Mouse (Mus musculus) olfactory bulb, adult 2 months (tissue): ENCODE data around the gene Gfod1.

Experiments used
- CTCF ChIP-seq: fragments of 200-500 bp; IDR thresholded peaks from 2 replicates; pipeline ENCODE4 v1.5.1; 2012; ENCODE audit warnings: low read depth, mild to moderate bottlenecking, low read length, moderate library complexity; ENCODE audit not compliant: insufficient read depth
- POLR2A ChIP-seq: fragments of 200-500 bp; IDR thresholded peaks from 2 replicates; pipeline ENCODE4 v1.6.1; 2012; ENCODE audit warnings: mild to moderate bottlenecking, low read depth, low read length, moderate library complexity; ENCODE audit not compliant: insufficient read depth

DNA sequence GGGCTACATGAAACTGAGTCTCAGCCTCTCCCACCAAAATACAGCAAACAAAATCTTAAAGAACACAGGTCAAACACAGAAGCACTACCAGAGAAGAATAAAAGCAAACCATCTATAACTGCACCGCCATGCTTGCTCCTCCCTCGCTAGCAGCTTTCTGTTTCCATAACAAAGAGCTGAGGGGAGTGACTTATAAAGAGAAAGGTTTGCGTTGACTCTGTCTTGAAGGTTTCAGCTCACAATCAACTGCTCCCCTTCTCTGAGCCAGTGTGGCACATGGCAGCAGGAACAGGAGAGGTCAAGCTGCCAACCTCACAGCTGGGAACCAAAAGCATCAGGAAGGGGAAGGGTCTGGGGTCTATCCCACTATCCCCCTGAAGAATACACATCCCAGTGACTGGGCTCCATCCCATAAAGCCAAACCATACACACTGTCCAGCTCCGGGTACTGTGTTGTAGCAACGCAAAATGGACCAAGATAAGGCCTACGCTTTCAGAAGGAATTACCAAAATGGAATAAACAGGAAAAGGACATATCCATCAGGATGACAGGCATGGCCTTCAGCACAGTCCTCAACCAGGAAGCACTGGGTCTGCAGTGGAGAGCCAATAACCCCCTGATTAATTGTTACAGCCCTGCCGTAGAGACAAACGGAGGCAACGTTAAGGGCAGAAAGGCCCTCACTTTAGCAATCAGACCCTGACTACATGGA, 87.8 kb downstream of the Gfod1 start:
- no peak for TF ChIP-seq CTCF
- no peak for TF ChIP-seq POLR2A
